Mouse (Mus musculus) heart, adult 2 months (tissue): Measurements from ENCODE around the gene Cbx8. TPM values are rescaled to one million over a fixed set of nuclear protein-coding genes. Genes with fewer than 3 reads are reported as not detected.
A peak's percentile ranks its signal among the peaks of the same experiment; 100 is the strongest.

ENCODE experiments used
- DNase-seq, 2 experiments: peaks; one replicate each; pipeline ENCODE4 v3.0.0; 2021
- H3K27ac ChIP-seq: fragments of 200-600 bp; 2 replicates; pipeline ENCODE4 v1.8.1; 2022
- H3K27me3 ChIP-seq: fragments of 200-500 bp; 2 replicates; pipeline ENCODE4 v1.6.1; 2012; ENCODE audit warnings: mild to moderate bottlenecking, low read length, inconsistent platforms, mixed read lengths; ENCODE audit not compliant: control insufficient read depth, insufficient read depth
- H3K36me3 ChIP-seq: fragments of 200-500 bp; 2 replicates; pipeline ENCODE4 v1.6.1; 2012; ENCODE audit warnings: low read length, inconsistent platforms; ENCODE audit not compliant: control insufficient read depth, insufficient read depth
- H3K4me1 ChIP-seq: fragments of 200-500 bp; 2 replicates; pipeline ENCODE4 v1.6.1; 2011; ENCODE audit warnings: low read length; ENCODE audit not compliant: control insufficient read depth, insufficient read depth
- H3K4me3 ChIP-seq: fragments of 200-600 bp; 2 replicates; pipeline ENCODE4 v1.8.1; 2022
- H3K79me2 ChIP-seq: fragments of 200-500 bp; replicated peaks from 2 replicates; pipeline ENCODE4 v1.6.1; 2012; ENCODE audit warnings: mild to moderate bottlenecking, inconsistent platforms, low read length, moderate library complexity, mixed read lengths; ENCODE audit not compliant: control insufficient read depth, insufficient read depth
- H3K9ac ChIP-seq: fragments of 200-500 bp; 2 replicates; pipeline ENCODE4 v1.6.1; 2012; ENCODE audit warnings: low read depth, mild to moderate bottlenecking, control low read depth, inconsistent platforms, low read length, mixed read lengths
- CTCF ChIP-seq: fragments of 200-600 bp; IDR thresholded peaks from 2 replicates; pipeline ENCODE4 v1.8.1; 2022; ENCODE audit warnings: antibody characterized with exemption, mild to moderate bottlenecking, moderate library complexity
- EP300 ChIP-seq: fragments of 200-500 bp; IDR thresholded peaks from 2 replicates; pipeline ENCODE4 v1.6.1; 2011; ENCODE audit warnings: low read depth, low read length, control low read depth; ENCODE audit not compliant: insufficient read depth
- POLR2A ChIP-seq: fragments of 200-500 bp; IDR thresholded peaks from 2 replicates; pipeline ENCODE4 v1.6.1; 2011; ENCODE audit warnings: mild to moderate bottlenecking, low read depth, low read length, control low read depth; ENCODE audit not compliant: insufficient read depth
- WGBS: fragments of 180-500 bp; shearing (Covaris S2); methylation state at CpG from one replicate; pipeline ENCODE4 v1.1.7; 2018; 5-methylcytosine and 5-hydroxymethylcytosine counted together
- intact Hi-C: fragments of 180-260 bp; cut with DNase I; formaldehyde crosslinking; loops from one replicate; pipeline ENCODE4 v1.15.1; 2025
- polyA plus RNA-seq: library from polyadenylated mRNA; depleted of rRNA; stranded (reverse); fragments of >200 nt; gene quantifications from 2 replicates; pipeline ENCODE4 v1.2.3, GENCODE M21; 2012; rRNA removed
- total RNA-seq, 2 experiments: library from RNA; stranded (reverse); gene quantifications; 2 replicates each; pipeline ENCODE4 v1.2.3; 2021

The Cbx8 gene
- total and polyA plus RNA-seq, 3 experiments = 2.7 to 5.3 (median 4.0) TPM

- Histone ChIP-seq H3K4me3 (no peak overlapping the region), H3K9ac (no peak overlapping the region), H3K4me1 (no peaks in the 10 kb centered on the region; the same call in 1 of the 2 replicates), H3K79me2 (no peaks in the 10 kb centered on the region), H3K27me3 (peaks cover 4% of the 10 kb centered on the region; the same call in 1 of the 2 replicates), H3K27ac (no peak overlapping the region), H3K36me3 (no peaks in the 10 kb centered on the region)
- 10% methylated on average over 30 of the region's 30 CpGs for WGBS
- intact Hi-C loops = loop anchor here (1.0 kb wide), 1 partner anchor 192 kb away; no protein-coding TSS in a partner anchor
- peak; percentile 98; the same call in 1 of the 2 replicates for TF ChIP-seq CTCF
- TF ChIP-seq EP300 = no peak
- DNase-seq = peak; percentile 68 to 83
Measured at GRCm38 (mm10) chr11:118998540-118999265, 42.1 kb downstream of the Cbx8 start.

DNA sequence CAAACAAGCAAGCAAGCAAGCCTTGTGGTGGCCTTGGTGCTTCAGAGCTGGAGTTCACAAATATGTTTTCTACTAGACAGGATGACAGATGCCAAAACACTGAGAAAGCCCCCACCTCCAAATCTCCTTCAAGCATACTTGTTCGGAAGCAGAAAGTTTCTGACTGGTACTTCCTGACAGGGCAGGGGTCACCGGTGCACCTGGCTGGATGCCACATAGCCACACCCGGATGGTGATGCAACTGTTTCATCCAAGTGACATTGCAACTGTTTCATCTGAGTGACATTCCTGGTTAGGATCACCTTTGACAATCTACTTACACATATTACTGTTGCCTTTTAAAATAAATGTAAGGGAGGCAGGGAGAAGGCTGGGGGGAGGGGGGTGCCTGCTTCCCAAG lies 43.6 kb downstream of the Cbx8 start:
- Histone ChIP-seq H3K27me3 (peaks cover 4% of the 10 kb centered on the region; the same call in 1 of the 2 replicates), H3K4me1 (no peaks in the 10 kb centered on the region; the same call in 1 of the 2 replicates), H3K4me3 (no peak overlapping the region), H3K9ac (no peak overlapping the region), H3K36me3 (no peaks in the 10 kb centered on the region), H3K79me2 (no peaks in the 10 kb centered on the region), H3K27ac (no peak overlapping the region)
- no peak for TF ChIP-seq EP300
- TF ChIP-seq CTCF = no peak
- TF ChIP-seq POLR2A = no peak
- intact Hi-C loops = no loop called here
- no peak for DNase-seq
- WGBS = 48% methylated on average over 3 of the region's 3 CpGs

- TF ChIP-seq CTCF (no peak), POLR2A (no peak), EP300 (no peak)
- H3K4me1 ChIP-seq = no peaks in the 10 kb centered on the region; the same call in 1 of the 2 replicates
- H3K36me3 ChIP-seq = no peaks in the 10 kb centered on the region
- no peak for DNase-seq
- no peak overlapping the region for H3K9ac ChIP-seq
- WGBS = 41% methylated on average over 4 of the region's 4 CpGs
- intact Hi-C loops = no loop called here
- H3K79me2 ChIP-seq = no peaks in the 10 kb centered on the region
- no peak overlapping the region for H3K4me3 ChIP-seq
- peaks cover 4% of the 10 kb centered on the region; the same call in 1 of the 2 replicates for H3K27me3 ChIP-seq
- no peak overlapping the region for H3K27ac ChIP-seq
Measured at GRCm38 (mm10) chr11:118995448-118995847, 45.3 kb downstream of the Cbx8 start.

GRCm38 (mm10) chr11:118992781-118993180 lies 48.0 kb downstream of the Cbx8 start:
- WGBS = 34% methylated on average over 3 of the region's 3 CpGs
- no peak for TF ChIP-seq CTCF
- TF ChIP-seq POLR2A = no peak
- no peak for TF ChIP-seq EP300

GRCm38 (mm10) chr11:118987999-118988398 lies 52.8 kb downstream of the Cbx8 start, which contains the start of gene Enpp7:
Gene Enpp7 (plus strand): TSS chr11:118988188.
- Histone ChIP-seq H3K27ac (no peak within 1 kb of the TSS), H3K36me3 (no peaks in the 10 kb centered on the region), H3K9ac (no peak within 1 kb of the TSS), H3K4me1 (no peaks in the 10 kb centered on the region), H3K27me3 (0 out of 2 replicates have a peak, but pooled peaks cover 2% of the 10 kb centered on the region), H3K79me2 (no peaks in the 10 kb centered on the region), H3K4me3 (no peak within 1 kb of the TSS)
- intact Hi-C loops = no loop called here
- WGBS = 82% methylated on average over 10 of the region's 10 CpGs
- TF ChIP-seq POLR2A = no peak
- no peak for TF ChIP-seq EP300
- no peak for TF ChIP-seq CTCF
- DNase-seq = no peak

More at GRCm38 (mm10) chr11:118992781-118993180, 48.0 kb downstream of the Cbx8 start:
- H3K27ac ChIP-seq = no peak overlapping the region
- H3K4me1 ChIP-seq = no peaks in the 10 kb centered on the region
- intact Hi-C loops = no loop called here
- 0 out of 2 replicates have a peak, but pooled peaks cover 2% of the 10 kb centered on the region for H3K27me3 ChIP-seq
- H3K4me3 ChIP-seq = no peak overlapping the region
- no peak for DNase-seq
- H3K79me2 ChIP-seq = no peaks in the 10 kb centered on the region
- H3K9ac ChIP-seq = no peak overlapping the region
- no peaks in the 10 kb centered on the region for H3K36me3 ChIP-seq

Other genes starting within 250 kb of the Cbx8 start
- under 1 TPM; 0.16 to 0.23 TPM for gene Rbfox3, start 129.4 kb downstream of the Cbx8 start, total RNA-seq
- gene Rbfox3, start 129.4 kb downstream of the Cbx8 start, polyA plus RNA-seq = not detected in 2 replicates
- not detected for gene Enpp7, start 52.8 kb downstream of the Cbx8 start, total RNA-seq
- not detected in 2 replicates for gene Enpp7, start 52.8 kb downstream of the Cbx8 start, polyA plus RNA-seq
- 1 to 10 TPM; 1.7 to 2.3 TPM for gene Cbx2, start 18.0 kb downstream of the Cbx8 start, total RNA-seq
- gene Cbx2, start 18.0 kb downstream of the Cbx8 start, polyA plus RNA-seq = 2.3 and 3.0 TPM in 2 replicates
- 10 to 100 TPM in 1 of 2 experiments, 1 to 10 TPM in 1; 8.1 to 12.3 TPM for gene Cbx4, start 45.3 kb upstream of the Cbx8 start, total RNA-seq
- 4.7 and 5.4 TPM in 2 replicates for gene Cbx4, start 45.3 kb upstream of the Cbx8 start, polyA plus RNA-seq
- gene Tbc1d16, start 187.5 kb upstream of the Cbx8 start, total RNA-seq = 10 to 100 TPM; 61.0 to 73.7 TPM
- gene Tbc1d16, start 187.5 kb upstream of the Cbx8 start, polyA plus RNA-seq = 26.0 and 53.7 TPM in 2 replicates
- under 1 TPM in 1 of 2 experiments, not detected in 1; 0.21 TPM for gene Ccdc40, start 187.6 kb upstream of the Cbx8 start, total RNA-seq
- 0.44 and 0.59 TPM in 2 replicates for gene Ccdc40, start 187.6 kb upstream of the Cbx8 start, polyA plus RNA-seq
- 100 to 1,000 TPM in 1 of 2 experiments, 10 to 100 TPM in 1; 89.3 to 102 TPM for gene Gaa, start 226.9 kb upstream of the Cbx8 start, total RNA-seq
- gene Gaa, start 226.9 kb upstream of the Cbx8 start, polyA plus RNA-seq = 165 and 186 TPM in 2 replicates